Mouse (Mus musculus): Measurements from ENCODE around the gene Gal3st2b.
"Not testable (repeated sequence)": the region's sequence is repeated elsewhere in the genome, so short reads cannot be mapped to it uniquely, and the experiment has no call there.

The Gal3st2b gene

GRCm38 (mm10) chr1:93980932-93981331 lies 62.8 kb downstream of the Gal3st2b start:
- not testable (repeated sequence) for DNase-seq (ENCODE audit: low spot score)

- DNase-seq (ENCODE audit: low spot score): no peak
These were observed 68.1 kb downstream of the Gal3st2b start for GRCm38 (mm10) chr1:93986167-93986566.

GRCm38 (mm10) chr1:93988786-93989185 lies 70.7 kb downstream of the Gal3st2b start:
- no peak for DNase-seq (ENCODE audit: low spot score)

- DNase-seq (ENCODE audit: low spot score): not testable (repeated sequence)
These were observed 72.1 kb downstream of the Gal3st2b start, which contains the start of gene Gal3st2c for GRCm38 (mm10) chr1:93990209-93990608. Gene Gal3st2c, plus strand, starts transcription at chr1:93990509.

- DNase-seq (ENCODE audit: low spot score): not testable (repeated sequence)
These were observed 73.0 kb downstream of the Gal3st2b start for GRCm38 (mm10) chr1:93991068-93991467.

GRCm38 (mm10) chr1:93991491-93991890 lies 73.4 kb downstream of the Gal3st2b start:
- not testable (repeated sequence) for DNase-seq (ENCODE audit: low spot score)
